Mouse (Mus musculus) myocyte (in vitro differentiated cells): ENCODE results near the gene Dctn1. TPM values are rescaled to one million over a fixed set of nuclear protein-coding genes. Genes with fewer than 3 reads are reported as not detected.

ENCODE experiments used
- H3K27me3 ChIP-seq: one replicate; pipeline ENCODE4 v1.6.1; 2011; ENCODE audit not compliant: control insufficient read depth, insufficient read depth, insufficient read length
- H3K36me3 ChIP-seq: one replicate; pipeline ENCODE4 v1.6.1; 2011; ENCODE audit not compliant: control insufficient read depth, insufficient read depth
- H3K4me2 ChIP-seq: one replicate; pipeline ENCODE4 v1.6.1; 2011; ENCODE audit warnings: low read depth, control low read depth
- H3K4me3 ChIP-seq: one replicate; pipeline ENCODE4 v1.5.1; 2011; ENCODE audit warnings: mild to moderate bottlenecking, control low read depth, moderate library complexity
- H3K79me2 ChIP-seq: one replicate; pipeline ENCODE4 v1.6.1; 2011; ENCODE audit not compliant: control insufficient read depth, insufficient read depth
- H3ac ChIP-seq: one replicate; pipeline ENCODE4 v1.6.1; 2011; ENCODE audit not compliant: control insufficient read depth, insufficient read length
- CEBPB ChIP-seq: IDR thresholded peaks from 2 replicates; pipeline ENCODE4 v1.6.1; 2011; ENCODE audit warnings: mild to moderate bottlenecking, moderate library complexity; ENCODE audit not compliant: poor library complexity, insufficient read depth, severe bottlenecking
- E2F4 ChIP-seq: IDR thresholded peaks from one replicate; pipeline ENCODE4 v1.6.1; 2011; ENCODE audit warnings: mild to moderate bottlenecking, control low read depth, moderate library complexity; ENCODE audit not compliant: insufficient read depth
- MAX ChIP-seq: IDR thresholded peaks from one replicate; pipeline ENCODE4 v1.6.1; 2011; ENCODE audit warnings: low read depth, mild to moderate bottlenecking, control low read depth
- MYOD1 ChIP-seq, 3 experiments: IDR thresholded peaks; one replicate each; pipeline ENCODE4 v1.6.1; 2011; ENCODE audit warnings: control low read depth in 2 of 3, low read depth in 2 of 3, mild to moderate bottlenecking in 2 of 3, moderate library complexity in 1 of 3; ENCODE audit not compliant: insufficient read length in 2 of 3, control insufficient read depth in 1 of 3
- MYOG ChIP-seq, 3 experiments: IDR thresholded peaks; one replicate each; pipeline ENCODE4 v1.6.1; 2011; ENCODE audit warnings: control low read depth in 2 of 3, low read depth in 2 of 3, mild to moderate bottlenecking in 2 of 3; ENCODE audit not compliant: insufficient read length in 2 of 3, control insufficient read depth in 1 of 3, insufficient read depth in 1 of 3
- POLR2A ChIP-seq: IDR thresholded peaks from one replicate; pipeline ENCODE4 v1.6.1; 2011; ENCODE audit warnings: low read depth, mild to moderate bottlenecking, control low read depth, moderate library complexity; ENCODE audit not compliant: insufficient read length
- POLR2AphosphoS2 ChIP-seq: IDR thresholded peaks from one replicate; pipeline ENCODE4 v1.6.1; 2011; ENCODE audit warnings: low read depth, control low read depth; ENCODE audit not compliant: insufficient read length
- REST ChIP-seq: IDR thresholded peaks from one replicate; pipeline ENCODE4 v1.6.1; 2011; ENCODE audit warnings: mild to moderate bottlenecking, control low read depth, moderate library complexity; ENCODE audit not compliant: insufficient read depth, insufficient read length
- SRF ChIP-seq: IDR thresholded peaks from one replicate; pipeline ENCODE4 v1.6.1; 2011; ENCODE audit warnings: low read depth; ENCODE audit not compliant: control insufficient read depth, insufficient read length
- TCF12 ChIP-seq: IDR thresholded peaks from one replicate; pipeline ENCODE4 v1.6.1; 2011; ENCODE audit warnings: mild to moderate bottlenecking, control low read depth; ENCODE audit not compliant: poor library complexity, insufficient read depth, severe bottlenecking
- TCF3 ChIP-seq: IDR thresholded peaks from one replicate; pipeline ENCODE4 v1.6.1; 2011; ENCODE audit warnings: low read depth, control low read depth; ENCODE audit not compliant: insufficient read length
- USF1 ChIP-seq: IDR thresholded peaks from one replicate; pipeline ENCODE4 v1.6.1; 2011; ENCODE audit warnings: low read depth, mild to moderate bottlenecking, control low read depth, moderate library complexity
- polyA plus RNA-seq: library from polyadenylated mRNA; unstranded; fragments of >200 nt; fragmentation: generic; extraction: Trizol; gene quantifications from one replicate; pipeline ENCODE4 v1.2.1, GENCODE M21; 2012; ENCODE audit warnings: missing spikeins

Gene Dctn1
- polyA plus RNA-seq, 1 experiment = 106 TPM

DNA sequence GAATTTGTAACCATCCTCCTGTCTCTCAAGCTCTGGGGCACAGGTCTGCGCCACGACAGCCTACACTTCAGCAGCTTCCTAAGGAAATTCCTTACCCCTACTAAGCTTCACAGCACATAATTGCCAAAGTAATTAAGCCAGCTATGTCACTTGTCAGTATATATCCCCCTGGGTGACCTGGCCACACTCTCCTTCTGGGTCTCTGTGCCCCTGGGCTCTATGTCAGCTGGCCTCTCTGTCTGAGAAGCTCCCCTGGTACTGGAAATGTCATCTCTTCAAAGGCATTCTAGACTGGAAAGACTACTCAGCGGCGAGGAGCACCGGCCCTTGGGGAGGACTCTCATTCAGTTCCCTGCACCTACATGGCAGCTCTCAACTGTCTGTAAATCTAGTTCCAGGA, 42.8 kb upstream of the Dctn1 start:
- Histone ChIP-seq H3K4me3 (peak overlapping the region; percentile 59), H3K4me2 (peak overlapping the region; percentile 85), H3K27me3 (no peaks in the 10 kb centered on the region), H3ac (no peak overlapping the region), H3K79me2 (peaks cover 15% of the 10 kb centered on the region), H3K36me3 (no peaks in the 10 kb centered on the region)
- TF ChIP-seq E2F4 (no peak), POLR2AphosphoS2 (no peak), TCF3 (no peak), MAX (no peak), USF1 (no peak), REST (no peak)

DNA sequence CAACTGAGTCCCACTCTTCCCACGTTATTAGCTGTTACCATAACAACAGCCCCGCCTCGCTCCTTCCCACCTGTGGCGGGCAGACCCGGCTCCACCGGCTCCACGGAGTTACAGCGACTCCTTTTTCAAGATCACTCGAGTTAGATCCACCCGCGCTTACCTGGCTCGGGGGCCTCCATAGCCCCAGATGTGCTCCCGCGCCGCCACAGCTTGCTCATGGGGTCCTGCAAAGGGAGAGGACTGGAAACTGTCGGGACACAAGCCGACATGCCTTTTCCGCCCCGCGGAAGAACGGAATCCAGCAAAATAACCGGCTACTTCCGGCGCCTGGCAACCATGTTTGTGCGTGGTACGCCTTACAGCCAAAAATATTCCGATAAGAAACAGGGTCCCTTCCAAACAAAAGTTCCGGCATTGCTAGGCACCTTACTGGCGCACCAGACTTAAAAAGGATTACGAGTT, 40.8 kb upstream of the Dctn1 start:
- Histone ChIP-seq H3K27me3 (no peaks in the 10 kb centered on the region), H3K4me3 (peak overlapping the region; percentile 61), H3K36me3 (no peaks in the 10 kb centered on the region), H3K4me2 (peak overlapping the region; percentile 96), H3K79me2 (peaks cover 15% of the 10 kb centered on the region), H3ac (peak overlapping the region; percentile 23)
- peak; percentile 59 for TF ChIP-seq SRF
- TF ChIP-seq MAX = no peak
- peak; percentile 63 for TF ChIP-seq POLR2A
- peak; percentile 76 for TF ChIP-seq POLR2AphosphoS2

DNA sequence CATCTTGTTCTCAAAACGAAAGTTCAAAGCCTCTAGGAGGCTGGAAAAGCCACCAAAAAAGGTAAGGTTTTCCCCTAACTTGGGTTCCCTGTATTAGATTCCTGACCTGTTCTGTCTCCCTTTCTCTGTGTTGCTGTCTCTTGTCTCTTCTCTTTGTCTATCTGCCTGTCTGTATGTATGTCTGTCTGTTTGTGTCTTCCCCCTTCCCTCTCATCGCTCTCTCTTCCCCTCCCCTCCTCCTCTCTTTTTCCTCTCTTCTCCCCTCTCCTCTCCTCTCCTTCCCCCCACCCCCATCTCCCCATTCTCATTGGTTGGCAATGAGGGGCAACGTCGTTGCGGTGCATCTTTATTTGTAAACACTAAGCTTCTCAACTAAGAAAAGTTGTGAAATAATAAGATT, 40.4 kb upstream of the Dctn1 start, which contains the start of gene Ino80b:
Ino80b (minus strand) TSS at position 101 of the 400 bp plus-strand sequence.
- Histone ChIP-seq H3K36me3 (no peaks in the 10 kb centered on the region), H3ac (peak within 1 kb of the TSS; percentile 23), H3K79me2 (peaks cover 15% of the 10 kb centered on the region), H3K4me3 (peak within 1 kb of the TSS; percentile 61), H3K27me3 (no peaks in the 10 kb centered on the region), H3K4me2 (peak within 1 kb of the TSS; percentile 96)
- TF ChIP-seq MAX = no peak
- TF ChIP-seq USF1 = no peak
- TF ChIP-seq POLR2A = no peak
- no peak for TF ChIP-seq MYOD1 (IDR thresholded peaks at IDR 0.05; ENCODE audit: control insufficient read depth in 1 of 3, insufficient read length in 2 of 3, low read depth in 2 of 3)
- no peak for TF ChIP-seq TCF12

DNA sequence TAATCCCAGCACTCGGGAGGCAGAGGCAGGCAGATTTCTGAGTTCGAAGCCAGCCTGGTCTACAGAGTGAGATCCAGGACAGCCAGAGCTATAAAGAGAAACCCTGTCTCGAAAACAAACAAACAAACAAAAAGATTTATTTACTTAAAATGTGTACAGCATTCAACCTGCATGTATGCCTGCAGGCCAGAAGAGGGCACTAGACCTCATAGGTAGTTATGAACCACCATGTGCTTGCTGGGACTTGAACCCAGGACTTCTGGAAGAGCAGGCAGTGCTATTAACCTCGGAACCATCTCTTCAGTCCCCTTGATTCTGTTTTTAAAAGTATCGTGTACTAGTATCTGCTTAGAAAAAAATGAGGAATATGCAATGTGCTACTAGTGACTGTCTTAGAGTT, 38.3 kb upstream of the Dctn1 start:
- peaks cover 7% of the 10 kb centered on the region for H3K79me2 ChIP-seq
- H3ac ChIP-seq = no peak overlapping the region
- H3K4me2 ChIP-seq = no peak overlapping the region
- no peak overlapping the region for H3K4me3 ChIP-seq
- no peaks in the 10 kb centered on the region for H3K27me3 ChIP-seq
- H3K36me3 ChIP-seq = no peaks in the 10 kb centered on the region
- no peak for TF ChIP-seq USF1
- no peak for TF ChIP-seq MYOG (IDR thresholded peaks at IDR 0.05; ENCODE audit: control insufficient read depth in 1 of 3, insufficient read depth in 1 of 3, insufficient read length in 2 of 3, low read depth in 2 of 3)
- TF ChIP-seq MYOD1 (IDR thresholded peaks at IDR 0.05; ENCODE audit: control insufficient read depth in 1 of 3, insufficient read length in 2 of 3, low read depth in 2 of 3) = no peak
- TF ChIP-seq E2F4 = no peak
- TF ChIP-seq TCF3 = no peak
- no peak for TF ChIP-seq POLR2A
- TF ChIP-seq SRF = no peak
- no peak for TF ChIP-seq TCF12
- no peak for TF ChIP-seq REST
- TF ChIP-seq MAX = no peak
- no peak for TF ChIP-seq POLR2AphosphoS2
- no peak for TF ChIP-seq CEBPB

DNA sequence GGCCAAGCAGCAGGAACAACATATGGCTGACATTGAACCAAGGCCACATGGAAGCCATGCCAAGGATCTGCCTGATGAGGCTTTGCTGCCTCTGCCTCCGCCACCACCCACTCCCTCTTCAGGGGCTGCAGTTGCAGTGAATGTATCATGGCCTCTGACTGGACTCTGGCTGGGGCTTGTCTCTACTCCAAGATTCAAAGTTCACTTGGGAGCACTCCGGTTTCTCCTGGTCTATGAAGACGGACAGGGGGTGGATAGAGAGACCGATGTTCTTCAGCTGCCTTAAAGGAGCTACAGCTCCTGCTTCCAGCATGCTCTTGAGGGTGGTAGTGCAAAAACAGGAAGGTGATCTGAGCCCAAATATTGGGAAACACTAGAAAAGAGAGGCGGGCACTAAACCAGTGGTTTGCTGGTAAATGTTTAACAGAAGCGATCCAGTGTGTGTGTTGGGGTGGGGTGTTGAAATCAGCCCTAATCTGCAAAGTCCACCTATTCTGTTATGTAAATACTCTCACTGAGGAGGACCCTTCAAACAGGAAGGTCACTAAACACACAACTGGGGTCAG, 34.2 kb upstream of the Dctn1 start:
- peaks cover 8% of the 10 kb centered on the region for H3K79me2 ChIP-seq

More for the DNA sequence above, 34.2 kb upstream of the Dctn1 start:
- Histone ChIP-seq H3K4me3 (no peak overlapping the region), H3K27me3 (no peaks in the 10 kb centered on the region), H3K36me3 (no peaks in the 10 kb centered on the region), H3ac (no peak overlapping the region), H3K4me2 (no peak overlapping the region)
- no peak for TF ChIP-seq E2F4
- peak; percentile 24 for TF ChIP-seq POLR2A
- peak; percentile 72 for TF ChIP-seq POLR2AphosphoS2
